Mouse (Mus musculus) left cerebral cortex, adult 9 months (tissue): ENCODE data around the gene Dagla.

Source experiments
- DNase-seq, 2 experiments: peaks; one replicate each; pipeline ENCODE4 v3.0.0; 2022; ENCODE audit warnings: low spot score in 2 of 2

Dagla gene

DNA sequence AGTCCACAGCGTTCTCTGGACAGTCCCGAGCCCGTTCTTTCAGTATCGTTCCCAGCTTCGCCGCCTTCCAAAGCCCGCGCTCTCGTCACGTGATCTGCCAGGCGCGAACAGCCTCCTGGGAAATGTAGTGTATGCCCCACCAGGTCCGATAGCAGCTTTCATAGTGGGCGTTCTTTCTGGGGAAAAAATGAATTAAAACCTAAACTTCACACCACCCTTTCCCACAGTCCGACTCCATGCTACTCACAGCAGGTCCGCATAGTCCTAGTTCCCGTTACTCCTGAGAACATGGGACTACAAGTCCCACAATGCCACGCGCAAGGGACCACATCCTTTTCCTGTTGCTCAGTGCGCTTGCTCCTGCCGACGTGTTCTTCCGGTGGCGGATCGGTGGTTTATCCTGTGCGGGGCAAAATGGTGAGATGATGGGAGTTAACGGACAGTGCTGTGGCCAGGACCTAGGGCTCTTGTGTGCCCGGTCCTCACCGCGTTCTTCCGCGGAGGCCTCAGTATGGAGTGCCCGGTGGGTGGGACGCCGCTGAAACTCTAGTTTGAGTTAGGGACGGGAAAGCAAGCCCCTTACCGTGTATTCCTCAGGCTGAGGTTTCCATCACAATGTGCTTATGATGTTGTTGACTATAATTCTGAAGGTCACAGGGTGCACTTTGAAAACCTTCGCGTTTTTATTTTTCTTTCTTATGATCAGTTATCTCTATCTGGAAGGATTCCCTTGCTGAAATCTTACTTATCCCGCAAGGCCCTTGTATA, 100.6 kb downstream of the Dagla start, which contains the start of the genes Tmem258 and Fen1:
Tmem258 (plus strand) TSS at position 167 of the 768 bp plus-strand sequence.
Fen1 (minus strand) TSS at position 322 of the 768 bp plus-strand sequence.
- peak; percentile 79 to 95 for DNase-seq

DNA sequence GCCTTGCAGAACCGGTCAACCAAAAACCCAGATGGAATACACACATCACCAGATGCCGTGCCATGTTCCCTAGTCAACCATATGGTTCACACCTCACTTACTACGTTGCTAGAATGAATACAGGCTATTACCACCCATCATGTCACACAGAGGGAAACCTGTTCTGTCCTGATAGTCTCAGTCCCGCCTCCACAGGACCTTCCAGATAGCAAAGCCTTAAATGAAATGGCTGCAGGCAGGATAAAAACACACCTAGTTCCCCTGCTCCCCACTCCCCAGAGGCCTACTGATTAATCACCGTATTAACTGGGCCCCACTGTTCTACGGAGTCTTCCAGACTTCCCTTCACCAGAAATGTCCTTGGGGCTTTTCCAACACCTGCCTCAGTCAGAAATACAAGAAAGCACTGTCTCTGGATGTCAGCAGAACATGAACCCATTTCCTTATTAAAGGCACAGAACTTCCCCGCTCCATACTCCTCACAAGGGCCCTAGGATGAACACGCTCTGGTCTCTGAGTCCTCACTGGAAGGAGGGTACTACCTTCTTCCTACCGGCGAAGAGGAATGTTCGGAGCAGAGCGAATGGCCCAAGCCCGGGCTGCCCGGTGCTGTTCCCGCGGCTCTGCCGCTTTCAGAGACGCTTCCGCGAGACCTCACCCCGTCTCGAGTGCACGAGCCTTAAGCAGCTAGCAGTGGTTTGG, 101.4 kb downstream of the Dagla start:
- DNase-seq = no peak

DNA sequence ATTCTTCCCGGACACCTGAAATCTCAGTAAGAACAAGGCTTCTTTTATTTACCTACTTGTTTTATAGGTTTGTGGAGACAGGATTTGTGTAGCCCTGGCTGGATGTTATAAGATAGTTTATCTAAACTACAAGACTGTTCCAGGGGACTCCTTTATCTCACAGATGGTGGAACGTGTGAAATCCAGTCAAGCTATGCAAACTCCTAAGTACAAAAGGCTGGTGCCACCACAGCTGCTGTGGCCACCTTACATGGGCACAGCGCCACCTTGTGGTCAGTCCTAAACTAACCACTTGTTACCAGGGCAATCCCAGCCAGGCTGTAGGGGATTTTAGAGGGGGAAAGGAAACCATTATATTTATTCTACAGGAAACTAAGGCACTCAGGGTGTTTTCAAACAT, 106.0 kb downstream of the Dagla start:
- DNase-seq = peak in 1 of 2 experiments; percentile 82

DNA sequence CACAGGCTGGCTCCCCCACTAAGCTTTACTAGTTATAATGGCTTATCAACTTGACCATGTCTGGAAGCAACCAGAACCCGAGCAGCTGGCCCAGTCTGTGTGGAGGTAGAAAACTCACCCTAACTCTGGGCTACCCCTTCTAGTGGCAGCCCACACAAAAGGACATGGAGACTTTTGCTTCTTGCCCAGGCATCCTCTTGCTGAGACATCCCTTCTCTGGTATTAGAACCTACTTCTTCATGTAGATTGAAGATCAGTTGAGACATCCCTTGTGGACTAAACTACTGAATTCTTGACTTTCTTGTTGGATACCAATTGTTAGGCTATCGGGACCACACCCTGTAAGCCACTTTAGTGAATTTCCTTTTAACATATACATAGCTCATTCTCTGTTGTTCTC, 106.4 kb downstream of the Dagla start:
- no peak for DNase-seq

DNA sequence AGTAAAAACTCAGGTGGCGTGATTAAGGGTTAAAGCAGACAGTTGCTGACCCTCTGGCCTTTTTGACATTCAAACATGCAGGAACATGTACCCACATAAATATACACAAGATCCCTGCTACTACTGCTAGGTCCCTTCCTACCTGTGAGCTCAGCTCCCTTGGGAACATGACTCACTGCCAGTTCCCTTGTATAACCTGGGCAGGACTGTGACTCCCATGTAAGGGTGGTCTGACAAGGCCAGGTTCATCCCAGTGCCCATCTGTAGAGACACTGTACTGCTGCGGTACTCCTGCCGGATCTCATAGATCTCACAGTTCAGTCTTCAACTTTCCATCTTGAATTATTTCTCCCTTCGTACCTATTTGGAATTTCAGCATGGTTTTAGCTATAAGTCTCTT, 107.5 kb downstream of the Dagla start:
- no peak for DNase-seq
